ENCODE assay signal across 8 mouse cellular contexts in genomic region chr9:114933723-114934171, GRCm38 (mm10). TPM values are rescaled to one million over a fixed set of nuclear protein-coding genes. Genes with fewer than 3 reads are reported as not detected.
DNase-seq lines count a peak whose midpoint lies in the region; ATAC-seq and TF ChIP-seq lines count a peak whose summit lies in the region.

Gpd1l (minus strand) TSS chr9:114933987.

- H3K36me3 ChIP-seq in hindbrain, postnatal 0 days (ENCODE audit: insufficient read depth, low read length): no peaks in the 10 kb centered on the region

- H3K9ac ChIP-seq in hindbrain, postnatal 0 days (replicated peaks; ENCODE audit: low read length): peak within 1 kb of the TSS; percentile 76

- peak within 1 kb of the TSS; percentile 93 for H3K4me2 ChIP-seq in hindbrain, postnatal 0 days (ENCODE audit: low read depth, low read length)

- intact Hi-C loops in gastrocnemius, adult 2 months (cut with DNase I): no loop called here
- intact Hi-C loops in left cerebral cortex, adult 2 months (cut with DNase I): loop anchor here (5.0 kb wide), 2 partner anchors 329 to 379 kb away; partner anchors contain the start of gene Stt3b

- H3K27me3 ChIP-seq in hindbrain, postnatal 0 days (ENCODE audit: insufficient read depth, low read length): no peaks in the 10 kb centered on the region

- H3K9me3 ChIP-seq in hindbrain, postnatal 0 days (ENCODE audit: low read length): no peaks in the 10 kb centered on the region

- 0% methylated on average over 30 of the region's 30 CpGs for WGBS in hindbrain, postnatal 0 days

- H3K4me1 ChIP-seq in hindbrain, postnatal 0 days (ENCODE audit: insufficient read depth, low read length): peaks cover 6% of the 10 kb centered on the region; the same call in 1 of the 2 replicates

- peak; percentile 93 for ATAC-seq in common myeloid progenitor, adult 5-6 weeks (replicated peaks; ENCODE audit: low read depth, poor library complexity, severe bottlenecking)
- peak; percentile 96 for ATAC-seq in hindbrain, postnatal 0 days
- peak; percentile 94 for ATAC-seq in megakaryocyte, adult 5-6 weeks (ENCODE audit: poor library complexity, severe bottlenecking)

- no peak for TF ChIP-seq CTCF in gastrocnemius, adult 2 months (IDR thresholded peaks at IDR 0.05)
- no peak for TF ChIP-seq CTCF in hindbrain, postnatal 0 days (IDR thresholded peaks at IDR 0.05; ENCODE audit: low read depth)
- no peak for TF ChIP-seq CTCF in left cerebral cortex, adult 2 months (IDR thresholded peaks at IDR 0.05)

- peak; percentile 98 for DNase-seq in ZHBTc4 (ENCODE audit: low read depth, low spot score)
- peak; percentile 100 for DNase-seq in gastrocnemius, adult 2 months
- DNase-seq in hindbrain, postnatal 0 days (ENCODE audit: low spot score): peak; percentile 93
- peak; percentile 96 to 97 for DNase-seq in left cerebral cortex, adult 2 months (ENCODE audit: extremely low spot score in 1 of 2, low spot score in 2 of 2)
- DNase-seq in right cerebral cortex, adult 2 months (ENCODE audit: low spot score in 2 of 2): peak; percentile 97 to 98
- peak; percentile 99 for DNase-seq in urinary bladder, postnatal 14 days (ENCODE audit: low spot score)

- H3K4me3 ChIP-seq in gastrocnemius, adult 2 months: peak within 1 kb of the TSS; percentile 83
- H3K4me3 ChIP-seq in hindbrain, postnatal 0 days (ENCODE audit: low read length): peak within 1 kb of the TSS; percentile 75
- peak within 1 kb of the TSS; percentile 87 for H3K4me3 ChIP-seq in left cerebral cortex, adult 2 months

- peak within 1 kb of the TSS; percentile 95 for H3K27ac ChIP-seq in gastrocnemius, adult 2 months
- H3K27ac ChIP-seq in hindbrain, postnatal 0 days: peak within 1 kb of the TSS; percentile 77
- peak within 1 kb of the TSS; percentile 88 for H3K27ac ChIP-seq in left cerebral cortex, adult 2 months

RNA-seq across cellular contexts. Expression of gene Gpd1l, which starts in this region (rescaled TPM):
- total RNA-seq in common myeloid progenitor, adult 5-6 weeks (2017): 19.0 and 27.6 TPM in 2 replicates
- total RNA-seq in gastrocnemius, adult 2 months (2021): 10 to 100 TPM; 16.4 to 22.3 TPM
- total RNA-seq in hindbrain, postnatal 0 days (2014; rRNA removed): 75.9 and 79.3 TPM in 2 replicates
- polyA plus RNA-seq in hindbrain, postnatal 0 days (2015; fragmentation: Nextera tagmentation; extraction: Ambion mirVana): 35.7 and 40.9 TPM in 2 replicates
- 10 to 100 TPM; 82.0 to 88.7 TPM for total RNA-seq in left cerebral cortex, adult 2 months (2021)
- 14.5 and 19.4 TPM in 2 replicates for total RNA-seq in megakaryocyte, adult 5-6 weeks (2015)
- 21.8 and 22.5 TPM in 2 replicates for total RNA-seq in megakaryocyte, adult 5-6 weeks (2017)

Comparison
In these comparisons a context has a peak if more than half of its experiments do, and no peak if none do; other contexts are left out.
1. Peak in every context shown above with its lines: DNase-seq, ATAC-seq, H3K4me3 ChIP-seq and H3K27ac ChIP-seq.